Mouse (Mus musculus): ENCODE measurements at regions not wholly inside any gene's neighbourhood (a gene's known extent, or its start where the extent isn't known, plus 50 kb on each side); places are given as distances from the start of the nearest gene placed in this dataset.

DNA sequence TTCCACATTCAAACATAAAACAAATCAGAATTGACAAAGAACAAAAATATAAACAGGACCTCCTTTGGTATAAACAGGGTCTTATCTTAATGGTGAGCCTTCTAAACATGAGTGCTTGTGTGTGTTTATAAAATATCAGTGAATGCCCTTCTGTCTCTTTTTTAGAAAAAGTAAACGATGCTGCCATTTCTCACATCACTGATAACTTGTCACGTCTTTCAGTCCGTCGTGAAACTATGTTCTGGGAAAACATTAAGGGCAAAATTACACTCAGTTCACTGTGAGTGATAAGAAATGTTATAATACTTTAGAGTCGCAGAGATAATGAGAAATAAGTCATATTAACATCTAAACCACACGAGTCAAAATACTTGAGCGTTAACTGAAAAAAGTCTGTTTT is 635.6 kb upstream of the N6amt1 start:
- Histone ChIP-seq H3K4me1 (ENCODE audit: insufficient read depth, low read length) (no peaks in the 10 kb centered on the region), H3K27ac (ENCODE audit: low read depth, low read length) (no peak overlapping the region), H3K27me3 (ENCODE audit: insufficient read depth, low read length) (no peaks in the 10 kb centered on the region), H3K36me3 (ENCODE audit: insufficient read depth, low read length) (no peaks in the 10 kb centered on the region), H3K4me3 (ENCODE audit: low read depth, low read length) (no peak overlapping the region), H3K9ac (replicated peaks; ENCODE audit: low read length, poor library complexity, severe bottlenecking) (no peak overlapping the region), H3K9me3 (ENCODE audit: low read length) (no peaks in the 10 kb centered on the region), H3K4me2 (ENCODE audit: low read depth, low read length, poor library complexity, severe bottlenecking) (no peak overlapping the region)
- no peak for ATAC-seq (ENCODE audit: low FRiP score)
- WGBS, result 91% methylated on average over 7 of the region's 7 CpGs
- TF ChIP-seq CTCF (IDR thresholded peaks at IDR 0.05), result no peak
- DNase-seq (ENCODE audit: low spot score), result no peak

GRCm38 (mm10) chr16:86701700-86702099 is 652.3 kb upstream of the N6amt1 start:
- 84% methylated on average over 4 of the region's 4 CpGs for WGBS
- ATAC-seq (ENCODE audit: low FRiP score) (no peak), DNase-seq (ENCODE audit: low spot score) (no peak)
- no peak overlapping the region for H3K4me3 ChIP-seq (ENCODE audit: low read depth, low read length)
- H3K4me1 ChIP-seq (ENCODE audit: insufficient read depth, low read length), result no peaks in the 10 kb centered on the region
- no peak for TF ChIP-seq CTCF (IDR thresholded peaks at IDR 0.05)
- H3K36me3 ChIP-seq (ENCODE audit: insufficient read depth, low read length), result no peaks in the 10 kb centered on the region
- no peak overlapping the region for H3K9ac ChIP-seq (replicated peaks; ENCODE audit: low read length, poor library complexity, severe bottlenecking)
- H3K27me3 ChIP-seq (ENCODE audit: insufficient read depth, low read length), result no peaks in the 10 kb centered on the region
- H3K27ac ChIP-seq (ENCODE audit: low read depth, low read length), result no peak overlapping the region
- no peak overlapping the region for H3K4me2 ChIP-seq (ENCODE audit: low read depth, low read length, poor library complexity, severe bottlenecking)
- no peaks in the 10 kb centered on the region for H3K9me3 ChIP-seq (ENCODE audit: low read length)

DNA sequence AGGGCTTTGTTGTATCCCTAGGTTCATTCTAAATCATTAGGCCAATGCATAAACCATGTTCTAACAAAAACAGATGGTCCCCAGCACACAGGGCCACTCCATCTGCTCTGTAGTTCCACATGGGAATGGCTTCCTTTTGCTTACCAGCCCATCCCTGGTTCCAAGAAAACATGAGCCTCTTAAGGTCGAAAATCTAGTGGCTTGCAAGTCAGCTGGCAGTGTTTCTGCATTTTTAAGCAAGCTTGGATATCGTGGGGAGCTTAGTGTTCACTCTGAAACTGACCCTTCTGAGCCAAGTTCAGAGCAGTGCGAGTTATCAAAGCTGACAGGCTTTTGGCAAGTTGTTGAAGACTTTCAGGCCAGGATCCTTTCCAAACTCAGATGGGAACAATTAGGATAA is 659.5 kb upstream of the N6amt1 start:
- TF ChIP-seq CTCF (IDR thresholded peaks at IDR 0.05), result no peak
- no peaks in the 10 kb centered on the region for H3K4me1 ChIP-seq (ENCODE audit: insufficient read depth, low read length)
- DNase-seq (ENCODE audit: low spot score) (peak; percentile 90), ATAC-seq (ENCODE audit: low FRiP score) (peak; percentile 60; the same call in 1 of the 2 replicates)
- H3K27ac ChIP-seq (ENCODE audit: low read depth, low read length), result no peak overlapping the region
- WGBS, result 38% methylated on average over 3 of the region's 3 CpGs
- H3K9me3 ChIP-seq (ENCODE audit: low read length), result no peaks in the 10 kb centered on the region
- H3K27me3 ChIP-seq (ENCODE audit: insufficient read depth, low read length), result no peaks in the 10 kb centered on the region
- H3K9ac ChIP-seq (replicated peaks; ENCODE audit: low read length, poor library complexity, severe bottlenecking), result no peak overlapping the region
- H3K36me3 ChIP-seq (ENCODE audit: insufficient read depth, low read length), result no peaks in the 10 kb centered on the region
- H3K4me3 ChIP-seq (ENCODE audit: low read depth, low read length), result no peak overlapping the region
- H3K4me2 ChIP-seq (ENCODE audit: low read depth, low read length, poor library complexity, severe bottlenecking), result no peak overlapping the region

GRCm38 (mm10) chr16:86659154-86659553 is 694.8 kb upstream of the N6amt1 start:
- 62% methylated on average over 3 of the region's 3 CpGs for WGBS
- no peaks in the 10 kb centered on the region for H3K4me1 ChIP-seq (ENCODE audit: insufficient read depth, low read length)
- no peaks in the 10 kb centered on the region for H3K27me3 ChIP-seq (ENCODE audit: insufficient read depth, low read length)
- no peaks in the 10 kb centered on the region for H3K36me3 ChIP-seq (ENCODE audit: insufficient read depth, low read length)
- no peak overlapping the region for H3K9ac ChIP-seq (replicated peaks; ENCODE audit: low read length, poor library complexity, severe bottlenecking)
- DNase-seq (ENCODE audit: low spot score) (no peak), ATAC-seq (ENCODE audit: low FRiP score) (no peak)
- no peak overlapping the region for H3K27ac ChIP-seq (ENCODE audit: low read depth, low read length)
- no peak overlapping the region for H3K4me2 ChIP-seq (ENCODE audit: low read depth, low read length, poor library complexity, severe bottlenecking)
- no peaks in the 10 kb centered on the region for H3K9me3 ChIP-seq (ENCODE audit: low read length)
- no peak overlapping the region for H3K4me3 ChIP-seq (ENCODE audit: low read depth, low read length)
- TF ChIP-seq CTCF (IDR thresholded peaks at IDR 0.05), result no peak

DNA sequence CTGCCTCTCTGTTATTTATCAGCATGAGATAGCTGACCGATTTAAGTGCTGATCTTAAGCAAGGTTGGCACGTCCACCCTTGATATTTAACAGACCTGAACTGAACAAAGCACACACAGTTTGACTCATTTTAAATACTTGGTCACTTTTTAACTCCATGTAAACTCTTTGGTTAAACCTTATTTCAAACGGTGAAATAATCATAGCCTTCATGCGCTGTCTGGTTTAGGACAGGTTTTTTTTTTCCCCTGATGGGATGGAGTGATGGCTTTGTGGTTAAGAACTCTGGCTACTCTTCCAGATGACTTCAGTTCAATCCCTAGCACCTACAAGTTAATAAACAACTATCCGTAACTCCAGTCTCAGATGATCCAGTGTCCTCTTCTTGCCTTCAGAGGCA is 706.7 kb upstream of the N6amt1 start:
- H3K4me1 ChIP-seq (ENCODE audit: insufficient read depth, low read length), result no peaks in the 10 kb centered on the region
- no peaks in the 10 kb centered on the region for H3K9me3 ChIP-seq (ENCODE audit: low read length)
- H3K4me2 ChIP-seq (ENCODE audit: low read depth, low read length, poor library complexity, severe bottlenecking), result no peak overlapping the region
- H3K27me3 ChIP-seq (ENCODE audit: insufficient read depth, low read length), result no peaks in the 10 kb centered on the region
- H3K4me3 ChIP-seq (ENCODE audit: low read depth, low read length), result no peak overlapping the region
- DNase-seq (ENCODE audit: low spot score), result no peak
- H3K27ac ChIP-seq (ENCODE audit: low read depth, low read length), result no peak overlapping the region
- WGBS, result 89% methylated on average over 5 of the region's 5 CpGs
- no peak for TF ChIP-seq CTCF (IDR thresholded peaks at IDR 0.05)
- ATAC-seq (ENCODE audit: low FRiP score), result no peak
- H3K9ac ChIP-seq (replicated peaks; ENCODE audit: low read length, poor library complexity, severe bottlenecking), result no peak overlapping the region
- H3K36me3 ChIP-seq (ENCODE audit: insufficient read depth, low read length), result no peaks in the 10 kb centered on the region

DNA sequence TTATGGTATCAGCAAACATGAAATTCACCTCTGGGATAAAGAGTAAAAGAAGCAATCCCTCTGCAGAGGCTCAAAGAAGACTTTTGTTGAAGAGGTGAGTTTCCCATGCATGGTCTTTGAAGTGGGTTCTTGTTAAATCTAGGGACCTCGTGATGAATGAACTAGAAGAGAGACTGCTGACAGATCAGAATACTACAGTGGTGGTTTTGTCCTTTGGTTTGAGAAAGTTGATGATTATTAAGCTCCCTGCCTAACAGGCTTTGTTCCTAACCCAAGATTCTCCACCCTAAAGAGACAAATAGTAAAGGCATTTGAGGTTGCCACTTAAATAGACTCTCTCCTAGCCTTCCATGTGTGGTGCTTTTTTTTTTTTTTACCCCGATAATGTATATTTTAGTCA is 707.2 kb upstream of the N6amt1 start:
- TF ChIP-seq CTCF (IDR thresholded peaks at IDR 0.05), result no peak
- Histone ChIP-seq H3K9me3 (ENCODE audit: low read length) (no peaks in the 10 kb centered on the region), H3K27ac (ENCODE audit: low read depth, low read length) (no peak overlapping the region), H3K4me3 (ENCODE audit: low read depth, low read length) (no peak overlapping the region), H3K9ac (replicated peaks; ENCODE audit: low read length, poor library complexity, severe bottlenecking) (no peak overlapping the region), H3K4me2 (ENCODE audit: low read depth, low read length, poor library complexity, severe bottlenecking) (no peak overlapping the region), H3K27me3 (ENCODE audit: insufficient read depth, low read length) (no peaks in the 10 kb centered on the region), H3K36me3 (ENCODE audit: insufficient read depth, low read length) (no peaks in the 10 kb centered on the region), H3K4me1 (ENCODE audit: insufficient read depth, low read length) (no peaks in the 10 kb centered on the region)
- WGBS, result 76% methylated on average over 2 of the region's 2 CpGs
- DNase-seq (ENCODE audit: low spot score), result no peak
- no peak for ATAC-seq (ENCODE audit: low FRiP score)

Data from midbrain, postnatal 0 days (tissue).